Mouse (Mus musculus) midbrain, embryonic 12.5 days (tissue): ENCODE data around the gene Derl3. TPM values are rescaled to one million over a fixed set of nuclear protein-coding genes. Genes with fewer than 3 reads are reported as not detected.

Experiments
- ATAC-seq: fragments of 200-750 bp; cut with Nextera tagmentation; 2 replicates; pipeline ENCODE4 v1.8.0; 2017; ENCODE audit warnings: low read depth, moderate TSS enrichment, moderate library complexity; ENCODE audit not compliant: low FRiP score
- H3K27ac ChIP-seq: fragments of 300-500 bp; sonication (generic); replicated peaks from 2 replicates; pipeline ENCODE4 v1.5.1; 2016; ENCODE audit warnings: mild to moderate bottlenecking
- H3K27me3 ChIP-seq: fragments of 300-500 bp; sonication (generic); 2 replicates; pipeline ENCODE4 v1.6.1; 2016; ENCODE audit warnings: mild to moderate bottlenecking
- H3K36me3 ChIP-seq: fragments of 300-500 bp; sonication (generic); 2 replicates; pipeline ENCODE4 v1.6.1; 2016
- H3K4me1 ChIP-seq: fragments of 300-500 bp; sonication (generic); 2 replicates; pipeline ENCODE4 v1.6.1; 2016
- H3K4me2 ChIP-seq: fragments of 300-500 bp; sonication (generic); replicated peaks from 2 replicates; pipeline ENCODE4 v1.6.1; 2016; ENCODE audit warnings: mild to moderate bottlenecking, moderate library complexity
- H3K4me3 ChIP-seq: fragments of 300-500 bp; sonication (generic); 2 replicates; pipeline ENCODE4 v1.5.1; 2016; ENCODE audit warnings: mild to moderate bottlenecking
- H3K9ac ChIP-seq: fragments of 300-500 bp; sonication (generic); replicated peaks from 2 replicates; pipeline ENCODE4 v1.6.1; 2016; ENCODE audit warnings: mild to moderate bottlenecking, moderate library complexity
- H3K9me3 ChIP-seq: fragments of 300-500 bp; sonication (generic); 2 replicates; pipeline ENCODE4 v1.6.1; 2016; ENCODE audit warnings: mild to moderate bottlenecking
- WGBS: fragments of 180-500 bp; shearing (Covaris S2); methylation state at CpG from one replicate; pipeline ENCODE4 v1.1.7; 2016; 5-methylcytosine and 5-hydroxymethylcytosine counted together
- polyA plus RNA-seq: library from polyadenylated mRNA; unstranded; fragments of >200 nt; fragmentation: Nextera tagmentation; extraction: Ambion mirVana; gene quantifications from 2 replicates; pipeline ENCODE4 v1.2.1, GENCODE M21; 2016

The Derl3 gene
- polyA plus RNA-seq, 1 experiment from 2014 or later, result 1.8 TPM

- H3K27me3 ChIP-seq, result no peaks in the 10 kb centered on the region
- WGBS, result 100% methylated on average over 1 of the region's 1 CpGs
- H3K27ac ChIP-seq, result no peak overlapping the region
- H3K9me3 ChIP-seq, result no peaks in the 10 kb centered on the region
- ATAC-seq, result no peak
- H3K9ac ChIP-seq, result no peak overlapping the region
- H3K4me2 ChIP-seq, result no peak overlapping the region
- H3K4me3 ChIP-seq, result no peak overlapping the region
- H3K4me1 ChIP-seq, result peaks cover 15% of the 10 kb centered on the region
- H3K36me3 ChIP-seq, result peaks cover 74% of the 10 kb centered on the region
Observed at GRCm38 (mm10) chr10:75896208-75896607, 3.0 kb downstream of the Derl3 start.

- H3K4me2 ChIP-seq, result no peak overlapping the region
- no peak for ATAC-seq
- no peak overlapping the region for H3K9ac ChIP-seq
- H3K4me3 ChIP-seq, result no peak overlapping the region
- H3K27me3 ChIP-seq, result no peaks in the 10 kb centered on the region
- peaks cover 85% of the 10 kb centered on the region for H3K36me3 ChIP-seq
- H3K4me1 ChIP-seq, result peaks cover 15% of the 10 kb centered on the region
- H3K27ac ChIP-seq, result no peak overlapping the region
- 49% methylated on average over 6 of the region's 6 CpGs for whole genome bisulfite sequencing
- no peaks in the 10 kb centered on the region for H3K9me3 ChIP-seq
Observed at GRCm38 (mm10) chr10:75897373-75897772, 4.2 kb downstream of the Derl3 start.

GRCm38 (mm10) chr10:75898039-75898564 lies 4.9 kb downstream of the Derl3 start:
- ATAC-seq, result no peak
- Histone ChIP-seq H3K27me3 (no peaks in the 10 kb centered on the region), H3K9me3 (no peaks in the 10 kb centered on the region), H3K27ac (no peak overlapping the region), H3K4me2 (no peak overlapping the region), H3K36me3 (peaks cover 93% of the 10 kb centered on the region), H3K4me1 (peaks cover 11% of the 10 kb centered on the region), H3K9ac (no peak overlapping the region), H3K4me3 (no peak overlapping the region)
- 80% methylated on average over 6 of the region's 6 CpGs for WGBS

GRCm38 (mm10) chr10:75898846-75899245 lies 5.6 kb downstream of the Derl3 start:
- ATAC-seq, result no peak
- no peak overlapping the region for H3K9ac ChIP-seq
- H3K36me3 ChIP-seq, result peaks cover 97% of the 10 kb centered on the region
- no peak overlapping the region for H3K4me3 ChIP-seq
- H3K4me2 ChIP-seq, result no peak overlapping the region
- WGBS, result 69% methylated on average over 3 of the region's 3 CpGs
- H3K4me1 ChIP-seq, result peaks cover 4% of the 10 kb centered on the region
- H3K27me3 ChIP-seq, result no peaks in the 10 kb centered on the region
- 0 out of 2 replicates have a peak overlapping the region, but pooled peaks have one; percentile 11 for H3K27ac ChIP-seq
- H3K9me3 ChIP-seq, result no peaks in the 10 kb centered on the region

- Histone ChIP-seq H3K27me3 (no peaks in the 10 kb centered on the region), H3K9ac (no peak overlapping the region), H3K36me3 (peaks cover 96% of the 10 kb centered on the region), H3K27ac (no peak overlapping the region), H3K4me3 (no peak overlapping the region), H3K4me2 (no peak overlapping the region), H3K9me3 (no peaks in the 10 kb centered on the region), H3K4me1 (no peaks in the 10 kb centered on the region)
- no peak for ATAC-seq
- WGBS, result 88% methylated on average over 5 of the region's 5 CpGs
Observed at GRCm38 (mm10) chr10:75904391-75904790, 11.2 kb downstream of the Derl3 start.

GRCm38 (mm10) chr10:75906882-75907281 lies 13.7 kb downstream of the Derl3 start:
- no peak overlapping the region for H3K4me2 ChIP-seq

GRCm38 (mm10) chr10:75910698-75911097 lies 17.5 kb downstream of the Derl3 start:
- no peak overlapping the region for H3K4me3 ChIP-seq
- H3K9me3 ChIP-seq, result no peaks in the 10 kb centered on the region
- no peak for ATAC-seq
- WGBS, result 90% methylated on average over 2 of the region's 2 CpGs
- no peak overlapping the region for H3K4me2 ChIP-seq
- H3K4me1 ChIP-seq, result no peaks in the 10 kb centered on the region
- H3K36me3 ChIP-seq, result peaks cover 90% of the 10 kb centered on the region
- H3K27ac ChIP-seq, result no peak overlapping the region
- H3K9ac ChIP-seq, result no peak overlapping the region
- H3K27me3 ChIP-seq, result no peaks in the 10 kb centered on the region

More at GRCm38 (mm10) chr10:75906882-75907281, 13.7 kb downstream of the Derl3 start:
- ATAC-seq, result no peak
- H3K9ac ChIP-seq, result no peak overlapping the region
- H3K4me3 ChIP-seq, result no peak overlapping the region
- no peaks in the 10 kb centered on the region for H3K27me3 ChIP-seq
- H3K27ac ChIP-seq, result no peak overlapping the region
- 96% methylated on average over 4 of the region's 4 CpGs for WGBS
- H3K4me1 ChIP-seq, result no peaks in the 10 kb centered on the region
- no peaks in the 10 kb centered on the region for H3K9me3 ChIP-seq
- H3K36me3 ChIP-seq, result peaks cover 96% of the 10 kb centered on the region

GRCm38 (mm10) chr10:75913013-75913589 lies 19.9 kb downstream of the Derl3 start:
- H3K9ac ChIP-seq, result no peak overlapping the region
- WGBS, result 81% methylated on average over 6 of the region's 6 CpGs

GRCm38 (mm10) chr10:75915557-75915956 lies 22.3 kb downstream of the Derl3 start:
- H3K4me1 ChIP-seq, result peaks cover 23% of the 10 kb centered on the region
- H3K9me3 ChIP-seq, result no peaks in the 10 kb centered on the region
- no peak overlapping the region for H3K4me3 ChIP-seq
- no peak for ATAC-seq
- H3K4me2 ChIP-seq, result no peak overlapping the region
- 87% methylated on average over 7 of the region's 7 CpGs for WGBS
- no peak overlapping the region for H3K9ac ChIP-seq
- no peak overlapping the region for H3K27ac ChIP-seq
- H3K27me3 ChIP-seq, result no peaks in the 10 kb centered on the region
- peaks cover 66% of the 10 kb centered on the region for H3K36me3 ChIP-seq

More at GRCm38 (mm10) chr10:75913013-75913589, 19.9 kb downstream of the Derl3 start:
- Histone ChIP-seq H3K27me3 (no peaks in the 10 kb centered on the region), H3K27ac (no peak overlapping the region), H3K36me3 (peaks cover 78% of the 10 kb centered on the region), H3K4me2 (no peak overlapping the region), H3K9me3 (no peaks in the 10 kb centered on the region), H3K4me1 (peaks cover under 1% of the 10 kb centered on the region; the same call in 1 of the 2 replicates), H3K4me3 (no peak overlapping the region)
- no peak for ATAC-seq

GRCm38 (mm10) chr10:75916840-75917239 lies 23.6 kb downstream of the Derl3 start:
- no peak overlapping the region for H3K9ac ChIP-seq
- no peaks in the 10 kb centered on the region for H3K27me3 ChIP-seq
- H3K27ac ChIP-seq, result no peak overlapping the region
- peaks cover 25% of the 10 kb centered on the region for H3K4me1 ChIP-seq
- no peak for ATAC-seq
- 86% methylated on average over 8 of the region's 8 CpGs for WGBS
- H3K36me3 ChIP-seq, result peaks cover 53% of the 10 kb centered on the region
- no peak overlapping the region for H3K4me2 ChIP-seq
- H3K4me3 ChIP-seq, result no peak overlapping the region
- H3K9me3 ChIP-seq, result no peaks in the 10 kb centered on the region

- Histone ChIP-seq H3K9ac (no peak overlapping the region), H3K4me1 (peaks cover 37% of the 10 kb centered on the region), H3K27ac (no peak overlapping the region), H3K36me3 (peaks cover 36% of the 10 kb centered on the region), H3K4me3 (no peak overlapping the region), H3K4me2 (no peak overlapping the region; the same call in 1 of the 2 replicates), H3K9me3 (no peaks in the 10 kb centered on the region), H3K27me3 (no peaks in the 10 kb centered on the region)
- WGBS, result 92% methylated on average over 5 of the region's 5 CpGs
- no peak for ATAC-seq
Observed at GRCm38 (mm10) chr10:75919026-75919425, 25.8 kb downstream of the Derl3 start.

- Histone ChIP-seq H3K4me1 (peaks cover 37% of the 10 kb centered on the region), H3K27me3 (no peaks in the 10 kb centered on the region), H3K36me3 (peaks cover 25% of the 10 kb centered on the region), H3K27ac (peak within 1 kb of the TSS; percentile 97), H3K4me3 (peak within 1 kb of the TSS; percentile 87), H3K4me2 (peak within 1 kb of the TSS; percentile 78), H3K9me3 (no peaks in the 10 kb centered on the region), H3K9ac (peak within 1 kb of the TSS; percentile 95)
- under 1% methylated on average over 76 of the region's 76 CpGs for WGBS
- ATAC-seq, result peak; percentile 88
Observed at GRCm38 (mm10) chr10:75921026-75921725, 28.0 kb downstream of the Derl3 start, which contains the start of gene Smarcb1. Gene Smarcb1, minus strand, starts transcription at chr10:75921617.
